Mouse (Mus musculus) hindbrain, embryonic 10.5 days (tissue): ENCODE measurements around the gene Gm44596. TPM values are rescaled to one million over a fixed set of nuclear protein-coding genes. Genes with fewer than 3 reads are reported as not detected.
A peak's percentile ranks its signal among the peaks of the same experiment; 100 is the strongest.

Experiments
- DNase-seq: peaks from one replicate; pipeline ENCODE4 v3.0.0-alpha.2; 2017; ENCODE audit warnings: low spot score
- H3K27ac ChIP-seq: fragments of 300-500 bp; sonication (generic); 2 replicates; pipeline ENCODE4 v1.5.1; 2016; ENCODE audit warnings: mild to moderate bottlenecking, moderate library complexity
- H3K27me3 ChIP-seq: fragments of 300-500 bp; sonication (generic); 2 replicates; pipeline ENCODE4 v1.6.1; 2016; ENCODE audit warnings: mild to moderate bottlenecking; ENCODE audit not compliant: poor library complexity, insufficient read depth, severe bottlenecking
- H3K36me3 ChIP-seq: fragments of 300-500 bp; sonication (generic); 2 replicates; pipeline ENCODE4 v1.6.1; 2016; ENCODE audit warnings: mild to moderate bottlenecking, moderate library complexity
- H3K4me1 ChIP-seq: fragments of 300-500 bp; sonication (generic); replicated peaks from 2 replicates; pipeline ENCODE4 v1.6.1; 2016; ENCODE audit warnings: mild to moderate bottlenecking
- H3K4me3 ChIP-seq: fragments of 300-500 bp; sonication (generic); 2 replicates; pipeline ENCODE4 v1.5.1; 2016; ENCODE audit warnings: mild to moderate bottlenecking, moderate library complexity
- H3K9me3 ChIP-seq: fragments of 300-500 bp; sonication (generic); 2 replicates; pipeline ENCODE4 v1.6.1; 2016; ENCODE audit warnings: mild to moderate bottlenecking, moderate library complexity
- WGBS: fragments of 180-500 bp; shearing (Covaris S2); methylation state at CpG from one replicate; pipeline ENCODE4 v1.1.7; 2016; 5-methylcytosine and 5-hydroxymethylcytosine counted together
- polyA plus RNA-seq: library from polyadenylated mRNA; unstranded; fragments of >200 nt; fragmentation: Nextera tagmentation; extraction: Ambion mirVana; gene quantifications from 2 replicates; pipeline ENCODE4 v1.2.1, GENCODE M21; 2016

Gene Gm44596
- polyA plus RNA-seq, 1 experiment from 2014 or later = not detected

GRCm38 (mm10) chr6:128389185-128389584, 13.9 kb downstream of the Gm44596 start:
- Histone ChIP-seq H3K27ac (no peak overlapping the region), H3K4me3 (no peak overlapping the region), H3K36me3 (no peaks in the 10 kb centered on the region), H3K9me3 (no peaks in the 10 kb centered on the region), H3K4me1 (no peaks in the 10 kb centered on the region), H3K27me3 (no peaks in the 10 kb centered on the region)
- WGBS = 93% methylated on average over 1 of the region's 1 CpGs
- no peak for DNase-seq

DNA sequence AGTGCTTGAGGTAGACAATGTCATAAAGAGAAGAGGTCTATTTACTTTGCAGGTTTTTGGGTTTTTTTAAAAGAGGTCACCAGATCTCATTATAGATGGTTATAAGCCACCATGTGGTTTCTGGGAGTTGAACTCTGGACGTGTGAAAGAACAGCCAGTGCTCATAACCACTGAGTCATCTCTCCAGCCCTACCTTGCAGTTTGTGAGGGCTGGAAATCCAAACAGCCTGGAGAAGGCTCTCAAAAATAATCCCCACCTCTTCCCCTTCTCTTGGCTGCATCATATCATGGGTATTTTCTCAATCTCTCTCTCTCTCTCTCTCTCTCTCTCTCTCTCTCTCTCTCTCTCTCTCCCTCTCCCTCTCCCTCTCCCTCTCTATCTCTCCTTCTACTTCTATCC, 15.4 kb downstream of the Gm44596 start:
- no peak overlapping the region for H3K27ac ChIP-seq
- no peak for DNase-seq
- H3K9me3 ChIP-seq = no peaks in the 10 kb centered on the region
- no peaks in the 10 kb centered on the region for H3K36me3 ChIP-seq
- no peak overlapping the region for H3K4me3 ChIP-seq
- no peaks in the 10 kb centered on the region for H3K27me3 ChIP-seq
- WGBS = 70% methylated on average over 1 of the region's 1 CpGs
- no peaks in the 10 kb centered on the region for H3K4me1 ChIP-seq

DNA sequence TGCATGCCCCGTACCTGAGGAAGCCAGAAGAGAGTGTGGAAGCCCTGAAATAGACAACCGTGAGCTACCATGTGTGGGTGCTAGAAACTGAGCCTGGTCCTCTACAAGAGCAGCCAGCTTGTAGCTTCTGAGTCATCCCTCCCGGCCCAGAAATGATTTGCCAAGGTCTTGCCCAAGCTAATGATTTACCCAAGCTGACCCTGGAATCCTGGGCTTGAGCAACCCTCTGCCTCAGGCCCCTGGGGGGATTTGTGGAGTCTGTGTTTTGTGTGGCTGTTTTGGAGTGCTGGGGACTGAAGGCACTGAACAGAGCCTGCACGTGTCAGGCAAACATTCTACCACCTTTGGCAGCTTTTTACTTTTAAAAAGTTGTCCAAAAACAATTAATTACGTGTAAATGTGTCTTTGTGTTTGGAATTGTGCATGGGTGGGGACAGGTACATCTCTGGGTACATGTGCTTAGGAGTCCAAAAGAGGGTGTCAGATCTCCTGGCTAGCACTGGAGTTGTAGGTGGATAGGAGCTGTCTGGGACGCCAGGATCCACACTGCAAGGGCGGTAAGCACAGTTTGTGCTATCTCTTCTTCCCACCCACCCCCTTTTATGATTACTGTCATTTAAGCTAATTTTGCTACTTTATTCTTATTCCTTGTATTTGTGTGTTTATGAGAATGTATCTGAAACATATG, 22.4 kb downstream of the Gm44596 start:
- 85% methylated on average over 7 of the region's 7 CpGs for WGBS
- no peak overlapping the region for H3K4me3 ChIP-seq
- peaks cover 16% of the 10 kb centered on the region for H3K4me1 ChIP-seq
- no peak for DNase-seq
- no peaks in the 10 kb centered on the region for H3K27me3 ChIP-seq
- no peaks in the 10 kb centered on the region for H3K36me3 ChIP-seq
- H3K27ac ChIP-seq = no peak overlapping the region
- no peaks in the 10 kb centered on the region for H3K9me3 ChIP-seq

- peak within 1 kb of the TSS; percentile 16; the same call in 1 of the 2 replicates for H3K4me3 ChIP-seq
- H3K36me3 ChIP-seq = no peaks in the 10 kb centered on the region
- no peak for DNase-seq
- no peaks in the 10 kb centered on the region for H3K9me3 ChIP-seq
- H3K27ac ChIP-seq = peak within 1 kb of the TSS; percentile 64
- H3K4me1 ChIP-seq = peaks cover 16% of the 10 kb centered on the region
- no peaks in the 10 kb centered on the region for H3K27me3 ChIP-seq
- 77% methylated on average over 3 of the region's 3 CpGs for WGBS
Observed at GRCm38 (mm10) chr6:128398996-128399395, 23.7 kb downstream of the Gm44596 start, which contains the start of gene Nrip2. Gene Nrip2 (plus strand): TSS chr6:128399296.

- 49% methylated on average over 21 of the region's 21 CpGs for WGBS
- Histone ChIP-seq H3K4me3 (peak overlapping the region; percentile 16; the same call in 1 of the 2 replicates), H3K27ac (peak overlapping the region; percentile 64), H3K9me3 (no peaks in the 10 kb centered on the region), H3K4me1 (peaks cover 16% of the 10 kb centered on the region), H3K36me3 (peaks cover 1% of the 10 kb centered on the region; the same call in 1 of the 2 replicates), H3K27me3 (no peaks in the 10 kb centered on the region)
- peak; percentile 34 for DNase-seq
Observed at GRCm38 (mm10) chr6:128399421-128400185, 24.3 kb downstream of the Gm44596 start.

GRCm38 (mm10) chr6:128404708-128405107, 29.4 kb downstream of the Gm44596 start:
- no peaks in the 10 kb centered on the region for H3K27me3 ChIP-seq
- no peak for DNase-seq
- no peak overlapping the region for H3K27ac ChIP-seq
- H3K4me3 ChIP-seq = no peak overlapping the region
- peaks cover 45% of the 10 kb centered on the region for H3K36me3 ChIP-seq
- no peaks in the 10 kb centered on the region for H3K9me3 ChIP-seq
- peaks cover 11% of the 10 kb centered on the region for H3K4me1 ChIP-seq
- WGBS = 68% methylated on average over 5 of the region's 5 CpGs

DNA sequence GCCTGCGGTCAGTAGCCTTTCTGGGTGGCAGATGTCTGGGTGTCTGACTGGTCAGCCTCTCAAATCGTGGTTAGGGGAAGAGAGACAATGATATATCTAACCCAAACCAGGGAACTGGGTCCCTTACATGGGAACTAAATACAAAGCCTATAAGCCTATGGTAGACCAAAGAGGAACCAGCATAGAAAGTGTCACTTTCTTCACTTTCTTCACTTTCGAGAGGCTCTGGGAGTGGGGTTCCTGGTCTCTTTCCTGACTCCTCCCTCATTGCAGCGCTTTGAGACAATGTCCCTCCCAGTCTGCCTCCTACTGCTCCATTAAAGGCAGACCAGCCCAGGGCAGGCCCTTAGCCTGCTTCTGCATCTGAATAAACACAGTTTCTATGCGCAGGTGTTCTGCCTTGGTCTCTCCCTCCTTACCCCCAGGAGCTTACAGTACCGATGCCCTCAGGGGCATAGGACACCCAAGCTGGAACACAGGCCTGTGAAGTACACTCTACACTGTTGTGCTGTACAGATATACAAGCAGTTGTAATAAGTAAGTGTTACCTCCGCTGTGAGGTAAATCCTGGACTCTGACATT, 33.3 kb downstream of the Gm44596 start:
- Histone ChIP-seq H3K36me3 (peaks cover 84% of the 10 kb centered on the region), H3K27ac (no peak overlapping the region), H3K4me3 (no peak overlapping the region), H3K4me1 (no peaks in the 10 kb centered on the region), H3K27me3 (no peaks in the 10 kb centered on the region), H3K9me3 (no peaks in the 10 kb centered on the region)
- DNase-seq = no peak
- WGBS = 87% methylated on average over 7 of the region's 7 CpGs

- no peak for DNase-seq
Observed at GRCm38 (mm10) chr6:128410305-128410704, 35.0 kb downstream of the Gm44596 start.

DNA sequence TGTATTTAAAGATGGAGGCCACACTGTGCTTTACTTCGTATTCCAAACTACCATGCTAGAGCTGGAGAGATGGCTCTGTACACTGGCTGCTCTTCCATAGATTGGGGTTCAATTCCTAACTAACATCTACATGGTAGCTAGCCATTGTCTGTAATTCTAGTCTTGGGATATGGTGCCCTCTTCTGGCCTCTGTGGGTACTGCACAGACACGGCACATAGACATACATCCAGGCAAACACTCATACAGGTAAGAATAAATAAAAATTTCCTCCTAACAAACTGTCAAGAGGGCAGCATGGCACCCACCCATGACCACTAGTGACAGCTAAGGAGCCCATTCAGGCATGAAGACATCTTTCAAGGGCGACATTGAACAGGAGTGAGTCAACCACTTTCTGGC, 35.8 kb downstream of the Gm44596 start:
- no peaks in the 10 kb centered on the region for H3K4me1 ChIP-seq
- DNase-seq = peak; percentile 79
- 21% methylated on average over 3 of the region's 3 CpGs for WGBS
- no peaks in the 10 kb centered on the region for H3K27me3 ChIP-seq
- no peak overlapping the region for H3K4me3 ChIP-seq
- H3K27ac ChIP-seq = no peak overlapping the region
- H3K36me3 ChIP-seq = peaks cover 92% of the 10 kb centered on the region
- H3K9me3 ChIP-seq = no peaks in the 10 kb centered on the region

More at GRCm38 (mm10) chr6:128410305-128410704, 35.0 kb downstream of the Gm44596 start:
- Histone ChIP-seq H3K27me3 (no peaks in the 10 kb centered on the region), H3K36me3 (peaks cover 91% of the 10 kb centered on the region), H3K4me1 (no peaks in the 10 kb centered on the region), H3K9me3 (no peaks in the 10 kb centered on the region), H3K27ac (no peak overlapping the region), H3K4me3 (no peak overlapping the region)
- 95% methylated on average over 13 of the region's 13 CpGs for WGBS

DNA sequence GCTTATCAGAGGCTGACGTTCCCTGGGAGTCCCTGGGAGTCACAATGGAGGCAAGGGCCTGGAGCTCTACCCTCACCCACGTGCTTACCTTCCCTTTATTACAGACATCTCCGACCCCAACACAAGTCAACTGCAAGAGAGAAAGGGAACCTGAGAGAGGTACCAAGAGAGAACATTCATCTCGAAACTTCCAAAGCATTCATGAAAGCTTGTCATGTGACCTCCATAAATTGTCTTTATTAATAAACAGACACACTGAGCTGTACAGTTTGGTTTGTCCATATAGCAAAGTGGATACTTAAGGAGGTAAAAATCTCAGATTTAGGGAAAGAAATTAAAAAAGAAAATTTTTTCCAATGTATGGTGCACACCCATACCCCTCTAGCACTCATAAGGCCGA, 40.9 kb downstream of the Gm44596 start:
- H3K36me3 ChIP-seq = peaks cover 61% of the 10 kb centered on the region
- no peak overlapping the region for H3K4me3 ChIP-seq
- H3K27me3 ChIP-seq = no peaks in the 10 kb centered on the region
- DNase-seq = no peak
- H3K4me1 ChIP-seq = no peaks in the 10 kb centered on the region
- WGBS = 94% methylated on average over 5 of the region's 5 CpGs
- H3K27ac ChIP-seq = no peak overlapping the region
- H3K9me3 ChIP-seq = no peaks in the 10 kb centered on the region

- H3K36me3 ChIP-seq = peaks cover 47% of the 10 kb centered on the region
- no peak overlapping the region for H3K4me3 ChIP-seq
- no peak overlapping the region for H3K27ac ChIP-seq
- WGBS = 90% methylated on average over 1 of the region's 1 CpGs
- H3K27me3 ChIP-seq = no peaks in the 10 kb centered on the region
- no peaks in the 10 kb centered on the region for H3K4me1 ChIP-seq
- H3K9me3 ChIP-seq = no peaks in the 10 kb centered on the region
- no peak for DNase-seq
Observed at GRCm38 (mm10) chr6:128418076-128418475, 42.8 kb downstream of the Gm44596 start.

DNA sequence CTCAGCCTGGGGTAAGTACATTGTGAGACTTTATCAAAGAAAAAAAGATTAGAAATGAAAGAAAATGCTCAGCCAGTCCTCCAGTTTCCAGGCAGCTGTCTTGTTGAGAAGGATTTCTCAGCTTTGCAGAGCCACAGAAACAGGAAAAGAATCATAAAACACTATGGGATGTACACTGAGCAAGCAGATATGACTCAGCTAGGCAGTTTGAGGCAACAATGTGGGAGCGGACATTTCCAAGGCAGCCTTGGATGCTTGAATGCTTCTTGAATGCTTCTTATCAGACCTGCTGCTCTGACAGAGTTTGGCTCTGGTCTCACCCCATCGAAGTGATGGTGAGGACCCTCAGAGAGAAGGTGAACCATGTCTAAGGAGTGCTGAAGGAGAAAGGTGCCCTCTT, 45.7 kb downstream of the Gm44596 start:
- Histone ChIP-seq H3K9me3 (no peaks in the 10 kb centered on the region), H3K36me3 (peaks cover 24% of the 10 kb centered on the region), H3K27me3 (no peaks in the 10 kb centered on the region), H3K4me3 (no peak overlapping the region), H3K4me1 (peaks cover 9% of the 10 kb centered on the region; the same call in 1 of the 2 replicates), H3K27ac (no peak overlapping the region)
- 93% methylated on average over 2 of the region's 2 CpGs for WGBS
- DNase-seq = no peak

DNA sequence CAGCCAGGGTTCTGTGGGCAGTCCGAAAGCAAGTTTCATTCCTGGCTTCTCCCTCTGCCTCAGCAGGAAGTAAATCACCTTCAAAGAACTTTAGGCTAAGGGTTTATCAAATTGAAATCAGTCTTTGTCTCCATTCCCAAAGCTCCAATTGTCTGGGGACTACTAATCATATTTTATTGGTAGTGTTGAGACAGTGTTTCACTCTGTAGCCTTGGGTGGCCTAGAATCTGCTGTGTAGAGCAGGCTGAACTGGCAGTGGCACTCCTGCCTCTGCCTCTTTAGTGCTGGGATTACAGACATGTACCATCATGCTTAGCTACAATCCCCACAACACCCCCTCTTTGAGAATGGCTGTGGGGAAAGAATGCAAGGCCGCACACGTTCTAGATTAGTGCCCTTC, 46.2 kb downstream of the Gm44596 start:
- Histone ChIP-seq H3K36me3 (peaks cover 22% of the 10 kb centered on the region), H3K27ac (no peak overlapping the region), H3K4me3 (no peak overlapping the region), H3K9me3 (no peaks in the 10 kb centered on the region), H3K27me3 (no peaks in the 10 kb centered on the region), H3K4me1 (peaks cover 9% of the 10 kb centered on the region; the same call in 1 of the 2 replicates)
- WGBS = 91% methylated on average over 3 of the region's 3 CpGs
- DNase-seq = no peak
